Mouse (Mus musculus) kidney, adult 2 months (tissue): Measurements from ENCODE around the gene Add3. TPM values are rescaled to one million over a fixed set of nuclear protein-coding genes. Genes with fewer than 3 reads are reported as not detected.

Source experiments
- DNase-seq: peaks from one replicate; pipeline ENCODE4 v3.0.0; 2021
- H3K27ac ChIP-seq: fragments of 200-500 bp; 2 replicates; pipeline ENCODE4 v1.5.1; 2012; ENCODE audit warnings: low read depth, low read length, control low read depth, inconsistent platforms; ENCODE audit not compliant: insufficient read depth
- H3K27me3 ChIP-seq: fragments of 200-500 bp; replicated peaks from 2 replicates; pipeline ENCODE4 v1.6.1; 2012; ENCODE audit warnings: mild to moderate bottlenecking, moderate library complexity, low read length, inconsistent platforms; ENCODE audit not compliant: control insufficient read depth, insufficient read depth
- H3K36me3 ChIP-seq: fragments of 200-500 bp; 2 replicates; pipeline ENCODE4 v1.6.1; 2012; ENCODE audit warnings: mild to moderate bottlenecking, moderate library complexity, low read length, inconsistent platforms; ENCODE audit not compliant: control insufficient read depth, insufficient read depth
- H3K4me1 ChIP-seq: fragments of 200-500 bp; 2 replicates; pipeline ENCODE4 v1.6.1; 2011; ENCODE audit warnings: low read length; ENCODE audit not compliant: control insufficient read depth, insufficient read depth
- H3K4me3 ChIP-seq: fragments of 200-500 bp; 2 replicates; pipeline ENCODE4 v1.5.1; 2011; ENCODE audit warnings: mild to moderate bottlenecking, low read depth, low read length, control low read depth; ENCODE audit not compliant: insufficient read depth
- CTCF ChIP-seq: fragments of 200-500 bp; conservative IDR thresholded peaks from 2 replicates; pipeline ENCODE4 v1.5.1; 2011; ENCODE audit warnings: low read depth, mild to moderate bottlenecking, control low read depth, low read length, moderate library complexity, mixed read lengths; ENCODE audit not compliant: insufficient read depth, insufficient read length
- POLR2A ChIP-seq: fragments of 200-500 bp; IDR thresholded peaks from one replicate; pipeline ENCODE4 v1.6.1; 2011; ENCODE audit warnings: low read depth, low read length, control low read depth
- WGBS: fragments of 180-500 bp; shearing (Covaris S2); methylation state at CpG from one replicate; pipeline ENCODE4 v1.1.7; 2018; 5-methylcytosine and 5-hydroxymethylcytosine counted together
- polyA plus RNA-seq: library from polyadenylated mRNA; depleted of rRNA; stranded (reverse); fragments of >200 nt; gene quantifications from 2 replicates; pipeline ENCODE4 v1.2.3, GENCODE M21; 2012

Gene Add3
- polyA plus RNA-seq, 1 experiment = 61.6 TPM

GRCm38 (mm10) chr19:53199711-53200110, 59.5 kb downstream of the Add3 start:
- no peak for TF ChIP-seq CTCF
- no peak for TF ChIP-seq POLR2A
- 94% methylated on average over 9 of the region's 9 CpGs for WGBS
- peaks cover 4% of the 10 kb centered on the region; the same call in 1 of the 2 replicates for H3K4me1 ChIP-seq
- no peak for DNase-seq
- no peak overlapping the region for H3K4me3 ChIP-seq
- H3K36me3 ChIP-seq = no peaks in the 10 kb centered on the region
- no peaks in the 10 kb centered on the region for H3K27me3 ChIP-seq
- H3K27ac ChIP-seq = no peak overlapping the region; the same call in 1 of the 2 replicates

DNA sequence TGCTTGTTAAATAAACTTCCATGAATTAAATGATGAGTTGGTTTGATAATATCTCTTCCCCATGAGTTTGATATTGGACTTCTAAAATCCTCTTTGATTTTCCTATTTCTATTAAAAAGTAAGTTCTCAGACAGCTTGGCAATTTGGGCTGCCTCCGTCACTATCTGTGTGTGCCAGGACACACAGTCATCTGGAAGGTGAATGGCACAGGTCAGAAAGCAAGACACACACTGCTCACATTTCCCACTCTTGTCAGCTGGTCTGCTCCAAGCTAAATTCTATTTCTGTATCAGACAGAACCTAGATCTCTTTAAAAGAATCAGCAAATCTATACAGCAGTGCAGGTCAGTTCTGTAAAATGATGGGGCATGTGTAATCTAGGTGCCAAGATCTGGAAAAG, 61.9 kb downstream of the Add3 start:
- Histone ChIP-seq H3K4me3 (no peak overlapping the region), H3K27me3 (no peaks in the 10 kb centered on the region), H3K4me1 (peaks cover 4% of the 10 kb centered on the region; the same call in 1 of the 2 replicates), H3K36me3 (no peaks in the 10 kb centered on the region), H3K27ac (no peak overlapping the region)
- WGBS = 64% methylated on average over 1 of the region's 1 CpGs
- TF ChIP-seq CTCF (no peak), POLR2A (no peak)
- no peak for DNase-seq

- whole genome bisulfite sequencing = 85% methylated on average over 2 of the region's 2 CpGs
These were observed 66.7 kb downstream of the Add3 start for GRCm38 (mm10) chr19:53206986-53207385.

DNA sequence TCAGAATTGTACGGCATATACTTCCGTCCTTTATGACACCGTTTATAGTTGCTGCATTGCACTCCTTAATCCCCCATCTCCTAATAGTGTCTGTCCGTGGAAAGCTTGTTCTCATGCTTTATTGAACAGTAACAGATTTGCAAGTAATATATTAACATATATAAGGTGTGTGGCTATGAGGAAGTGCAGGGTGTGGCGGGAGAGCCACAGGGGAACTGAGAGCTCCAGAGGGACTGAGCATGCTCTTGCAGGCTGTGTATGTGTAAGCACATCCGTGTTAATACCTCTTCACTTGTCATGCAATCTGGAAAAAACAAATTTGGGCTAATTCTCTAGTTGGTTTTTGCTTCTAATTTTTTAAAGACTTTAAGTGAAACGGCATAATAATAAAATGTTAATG, 68.6 kb downstream of the Add3 start:
- WGBS = 72% methylated on average over 7 of the region's 7 CpGs
- Histone ChIP-seq H3K27ac (no peak overlapping the region), H3K27me3 (no peaks in the 10 kb centered on the region), H3K36me3 (no peaks in the 10 kb centered on the region; the same call in 1 of the 2 replicates), H3K4me1 (peaks cover 2% of the 10 kb centered on the region; the same call in 1 of the 2 replicates), H3K4me3 (no peak overlapping the region)
- TF ChIP-seq CTCF (no peak), POLR2A (no peak)
- DNase-seq = no peak

More at GRCm38 (mm10) chr19:53206986-53207385, 66.7 kb downstream of the Add3 start:
- no peaks in the 10 kb centered on the region for H3K36me3 ChIP-seq
- TF ChIP-seq POLR2A = no peak
- TF ChIP-seq CTCF = no peak
- H3K27me3 ChIP-seq = no peaks in the 10 kb centered on the region
- no peak overlapping the region for H3K4me3 ChIP-seq
- no peak overlapping the region for H3K27ac ChIP-seq
- no peak for DNase-seq
- no peaks in the 10 kb centered on the region; the same call in 1 of the 2 replicates for H3K4me1 ChIP-seq

GRCm38 (mm10) chr19:53210251-53210650, 70.0 kb downstream of the Add3 start:
- WGBS = 61% methylated on average over 2 of the region's 2 CpGs
- H3K4me3 ChIP-seq = no peak overlapping the region
- no peak for DNase-seq
- H3K36me3 ChIP-seq = no peaks in the 10 kb centered on the region; the same call in 1 of the 2 replicates
- TF ChIP-seq CTCF = no peak
- TF ChIP-seq POLR2A = no peak
- no peaks in the 10 kb centered on the region for H3K27me3 ChIP-seq
- peaks cover 2% of the 10 kb centered on the region; the same call in 1 of the 2 replicates for H3K4me1 ChIP-seq
- no peak overlapping the region for H3K27ac ChIP-seq

GRCm38 (mm10) chr19:53215352-53215751, 75.1 kb downstream of the Add3 start:
- Histone ChIP-seq H3K27ac (no peak overlapping the region), H3K4me1 (peaks cover 2% of the 10 kb centered on the region; the same call in 1 of the 2 replicates), H3K27me3 (no peaks in the 10 kb centered on the region), H3K36me3 (no peaks in the 10 kb centered on the region; the same call in 1 of the 2 replicates), H3K4me3 (no peak overlapping the region)
- no peak for DNase-seq
- TF ChIP-seq CTCF (no peak), POLR2A (no peak)
- WGBS = 79% methylated on average over 2 of the region's 2 CpGs

GRCm38 (mm10) chr19:53216761-53217538, 76.7 kb downstream of the Add3 start:
- WGBS = 88% methylated on average over 18 of the region's 18 CpGs
- Histone ChIP-seq H3K4me1 (peaks cover 2% of the 10 kb centered on the region; the same call in 1 of the 2 replicates), H3K36me3 (no peaks in the 10 kb centered on the region; the same call in 1 of the 2 replicates), H3K4me3 (no peak overlapping the region), H3K27me3 (no peaks in the 10 kb centered on the region), H3K27ac (no peak overlapping the region)
- no peak for DNase-seq
- no peak for TF ChIP-seq CTCF
- no peak for TF ChIP-seq POLR2A
